Mouse (Mus musculus) embryonic facial prominence, embryonic 10.5 days (tissue): Measurements from ENCODE around the gene Gm21972. TPM values are rescaled to one million over a fixed set of nuclear protein-coding genes. Genes with fewer than 3 reads are reported as not detected.

Source experiments
- DNase-seq: peaks from one replicate; pipeline ENCODE4 v3.0.0-alpha.2; 2017; ENCODE audit warnings: low spot score
- H3K27ac ChIP-seq: fragments of 300-500 bp; sonication (generic); replicated peaks from 2 replicates; pipeline ENCODE4 v1.5.1; 2016; ENCODE audit warnings: mild to moderate bottlenecking
- H3K27me3 ChIP-seq: fragments of 300-500 bp; sonication (generic); replicated peaks from 2 replicates; pipeline ENCODE4 v1.6.1; 2016; ENCODE audit warnings: low read depth, mild to moderate bottlenecking; ENCODE audit not compliant: poor library complexity, severe bottlenecking
- H3K36me3 ChIP-seq: fragments of 300-500 bp; sonication (generic); replicated peaks from 2 replicates; pipeline ENCODE4 v1.6.1; 2016; ENCODE audit warnings: mild to moderate bottlenecking, moderate library complexity
- H3K4me1 ChIP-seq: fragments of 300-500 bp; sonication (generic); 2 replicates; pipeline ENCODE4 v1.6.1; 2016
- H3K4me3 ChIP-seq: fragments of 300-500 bp; sonication (generic); 2 replicates; pipeline ENCODE4 v1.5.1; 2016; ENCODE audit warnings: mild to moderate bottlenecking, moderate library complexity
- H3K9me3 ChIP-seq: fragments of 300-500 bp; sonication (generic); 2 replicates; pipeline ENCODE4 v1.6.1; 2016; ENCODE audit warnings: mild to moderate bottlenecking
- WGBS: fragments of 180-500 bp; shearing (Covaris S2); methylation state at CpG from one replicate; pipeline ENCODE4 v1.1.7; 2016; 5-methylcytosine and 5-hydroxymethylcytosine counted together
- polyA plus RNA-seq: library from polyadenylated mRNA; unstranded; fragments of >200 nt; fragmentation: Nextera tagmentation; extraction: Ambion mirVana; gene quantifications from 2 replicates; pipeline ENCODE4 v1.2.1, GENCODE M21; 2016

Gm21972 gene
- polyA plus RNA-seq, 1 experiment from 2014 or later: not detected

DNA sequence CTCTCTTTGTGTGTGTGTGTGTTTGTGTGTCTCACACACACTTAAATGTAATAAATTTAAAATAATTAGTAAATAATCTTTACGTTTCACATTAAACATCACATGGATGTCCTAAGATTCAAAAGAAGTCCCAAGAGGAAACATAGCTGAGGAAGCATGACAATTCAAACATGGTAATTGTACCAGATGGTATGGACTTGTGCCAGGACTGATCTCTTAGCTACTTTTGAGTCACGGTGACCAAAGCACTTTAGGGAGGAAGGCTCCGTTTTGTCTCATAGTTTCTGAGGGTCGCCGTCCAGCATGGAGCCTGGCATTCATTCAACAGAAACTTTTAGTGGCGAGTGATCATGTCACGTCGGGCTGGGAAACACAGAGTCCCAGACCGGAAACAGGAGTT, 14.7 kb downstream of the Gm21972 start:
- Histone ChIP-seq H3K27me3 (no peaks in the 10 kb centered on the region), H3K27ac (no peak overlapping the region), H3K9me3 (no peaks in the 10 kb centered on the region), H3K4me1 (no peaks in the 10 kb centered on the region), H3K4me3 (no peak overlapping the region), H3K36me3 (peaks cover under 1% of the 10 kb centered on the region; the same call in 1 of the 2 replicates)
- DNase-seq: no peak
- WGBS: 86% methylated on average over 9 of the region's 9 CpGs

DNA sequence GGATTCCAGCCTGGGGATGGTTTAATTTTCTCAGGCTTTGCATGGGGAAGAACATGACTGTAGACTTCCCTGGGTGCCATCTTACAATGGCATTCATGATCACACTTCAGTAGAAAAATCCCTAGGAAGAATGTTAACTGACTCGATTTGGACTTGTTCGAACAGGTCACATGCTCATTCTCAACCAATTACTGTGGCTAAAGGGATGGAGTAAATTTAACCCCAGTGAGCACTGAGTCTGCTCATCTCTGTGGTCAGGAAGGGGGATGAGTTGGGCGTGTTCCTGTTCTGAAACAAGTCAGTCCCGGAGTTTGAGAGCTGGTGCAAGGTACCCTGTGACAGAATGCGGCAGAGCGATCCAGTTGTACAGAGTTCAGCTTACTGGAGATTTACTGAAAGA, 17.5 kb downstream of the Gm21972 start:
- Histone ChIP-seq H3K4me1 (peaks cover 19% of the 10 kb centered on the region), H3K36me3 (no peaks in the 10 kb centered on the region), H3K9me3 (no peaks in the 10 kb centered on the region), H3K4me3 (no peak overlapping the region), H3K27ac (no peak overlapping the region), H3K27me3 (no peaks in the 10 kb centered on the region)
- WGBS: 84% methylated on average over 6 of the region's 6 CpGs
- no peak for DNase-seq

DNA sequence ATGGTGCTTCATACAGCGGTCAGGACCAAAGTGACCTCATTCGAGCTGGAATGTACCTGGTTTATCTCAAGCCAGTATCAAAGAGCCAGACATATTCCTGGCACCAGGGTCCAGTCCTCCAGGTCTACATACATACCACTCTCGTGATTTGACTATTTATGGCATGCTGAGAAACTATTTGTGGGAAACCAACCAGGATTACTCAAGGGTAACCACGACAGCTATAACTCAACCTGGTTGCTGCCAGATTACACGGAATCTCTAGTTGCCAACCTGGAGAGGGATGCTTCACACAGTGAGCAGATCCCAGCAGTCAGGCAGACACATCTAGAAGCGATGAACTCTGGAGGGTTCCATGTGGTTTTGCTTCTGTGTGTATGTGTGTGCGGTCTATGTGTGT, 17.9 kb downstream of the Gm21972 start:
- DNase-seq: no peak
- Histone ChIP-seq H3K4me1 (peaks cover 20% of the 10 kb centered on the region), H3K4me3 (no peak overlapping the region), H3K9me3 (no peaks in the 10 kb centered on the region), H3K27ac (no peak overlapping the region), H3K27me3 (no peaks in the 10 kb centered on the region), H3K36me3 (no peaks in the 10 kb centered on the region)
- WGBS: 86% methylated on average over 7 of the region's 7 CpGs

DNA sequence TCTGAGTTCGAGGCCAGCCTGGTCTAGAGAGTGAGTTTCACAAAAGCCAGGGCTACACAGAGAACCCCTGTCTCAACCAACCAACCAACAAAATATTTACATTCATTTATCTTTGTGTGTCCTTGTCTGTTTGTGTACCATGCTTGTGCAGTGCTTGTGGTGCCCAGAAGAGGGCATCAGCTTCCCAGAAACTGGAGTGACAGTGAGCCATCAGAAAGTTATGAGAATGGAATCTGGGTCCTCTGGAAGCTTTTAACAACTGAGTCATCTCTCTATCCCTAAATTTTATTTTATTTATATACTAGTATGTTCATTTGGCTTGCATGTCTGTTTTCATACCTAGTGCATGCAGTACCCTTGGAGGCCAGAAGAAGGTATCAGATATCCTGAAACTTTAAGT, 19.2 kb downstream of the Gm21972 start:
- no peaks in the 10 kb centered on the region for H3K27me3 ChIP-seq
- DNase-seq: no peak
- 89% methylated on average over 1 of the region's 1 CpGs for WGBS
- H3K27ac ChIP-seq: no peak overlapping the region
- peaks cover 20% of the 10 kb centered on the region for H3K4me1 ChIP-seq
- peaks cover 3% of the 10 kb centered on the region for H3K36me3 ChIP-seq
- H3K4me3 ChIP-seq: no peak overlapping the region
- no peaks in the 10 kb centered on the region for H3K9me3 ChIP-seq

DNA sequence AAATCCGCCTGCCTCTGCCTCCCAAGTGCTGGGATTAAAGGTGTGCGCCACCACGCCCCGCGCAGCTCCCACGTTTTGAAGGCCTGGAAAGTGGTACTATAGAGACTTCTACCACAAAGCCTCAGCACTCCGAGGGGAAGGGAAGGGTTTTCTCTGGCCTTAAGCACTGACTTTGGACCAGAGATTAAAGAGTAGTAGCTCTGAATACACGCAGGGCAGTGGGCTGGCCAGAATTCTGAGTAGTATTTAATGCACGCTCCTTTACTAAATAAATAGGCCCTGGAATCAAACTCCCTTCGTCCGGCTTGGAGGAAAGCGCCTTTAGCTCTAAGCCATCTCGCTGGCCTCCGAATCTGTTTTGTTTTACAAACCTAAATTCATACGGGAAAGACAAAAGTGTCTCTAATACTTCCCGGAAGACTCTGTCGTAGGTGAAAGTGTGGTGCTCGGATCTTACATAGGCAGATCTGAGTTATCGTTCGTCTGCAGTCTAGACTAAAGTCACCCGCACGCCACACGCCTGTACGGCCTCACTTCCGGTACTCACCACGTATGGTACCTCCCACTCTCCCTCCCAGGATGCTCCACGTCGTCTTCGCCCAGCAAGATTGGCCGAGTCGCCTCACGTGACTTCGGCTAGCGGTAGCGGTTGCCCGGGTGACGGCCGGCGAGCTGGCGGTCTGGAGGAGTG, 20.8 kb downstream of the Gm21972 start, which contains the start of gene Armc9:
Gene Armc9, plus strand, starts transcription at position 648 of the 691 bp plus-strand sequence.
- H3K4me3 ChIP-seq: peak within 1 kb of the TSS; percentile 92
- 5% methylated on average over 40 of the region's 40 CpGs for WGBS
- no peaks in the 10 kb centered on the region for H3K27me3 ChIP-seq
- no peaks in the 10 kb centered on the region for H3K9me3 ChIP-seq
- peak; percentile 97 for DNase-seq
- H3K27ac ChIP-seq: peak within 1 kb of the TSS; percentile 87
- H3K36me3 ChIP-seq: peaks cover 12% of the 10 kb centered on the region
- H3K4me1 ChIP-seq: peaks cover 20% of the 10 kb centered on the region

DNA sequence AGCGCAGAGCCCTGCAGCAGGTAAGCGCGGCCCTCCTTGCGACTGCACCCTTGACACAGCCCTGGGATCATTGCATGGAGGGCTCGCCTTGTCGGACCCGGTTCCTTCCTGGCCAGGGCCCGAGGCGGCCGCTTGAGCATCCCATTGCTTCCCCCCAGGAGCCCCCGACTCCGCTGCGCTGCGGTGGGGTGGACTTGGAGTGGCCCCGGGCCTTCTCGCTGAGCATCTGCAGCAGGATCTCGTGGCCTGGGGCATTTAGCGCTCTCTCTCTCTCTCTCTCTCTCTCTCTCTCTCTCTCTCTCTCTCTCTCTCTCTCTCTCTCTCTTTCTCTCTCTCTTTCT, 21.4 kb downstream of the Gm21972 start:
- Histone ChIP-seq H3K36me3 (peaks cover 12% of the 10 kb centered on the region), H3K27ac (peak overlapping the region; percentile 87), H3K9me3 (no peaks in the 10 kb centered on the region), H3K4me3 (peak overlapping the region; percentile 92), H3K27me3 (no peaks in the 10 kb centered on the region), H3K4me1 (peaks cover 20% of the 10 kb centered on the region)
- no peak for DNase-seq
- 0% methylated on average over 18 of the region's 18 CpGs for WGBS

DNA sequence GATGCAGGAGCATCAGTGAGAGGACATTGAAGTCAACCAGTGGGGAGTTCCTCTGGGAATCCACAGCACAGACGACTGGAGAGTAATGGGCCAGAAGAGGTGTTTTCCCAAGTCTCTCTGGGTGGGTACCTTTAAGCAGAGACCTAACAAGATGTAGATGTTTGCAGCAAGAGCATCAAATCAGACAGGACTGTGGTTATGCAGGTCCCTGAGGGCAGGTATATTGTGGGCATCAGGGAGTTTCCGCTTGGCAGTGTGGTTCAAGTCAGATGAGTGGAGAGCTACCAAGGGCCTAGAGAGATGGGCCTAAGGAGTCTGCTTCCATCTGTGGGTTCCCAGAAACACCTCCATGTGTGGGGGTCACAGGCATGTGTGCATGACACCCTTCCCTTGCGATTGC, 22.6 kb downstream of the Gm21972 start:
- Histone ChIP-seq H3K4me3 (peak overlapping the region; percentile 92; the same call in 1 of the 2 replicates), H3K27ac (no peak overlapping the region), H3K27me3 (no peaks in the 10 kb centered on the region), H3K9me3 (no peaks in the 10 kb centered on the region), H3K36me3 (peaks cover 24% of the 10 kb centered on the region), H3K4me1 (peaks cover 20% of the 10 kb centered on the region)
- 84% methylated on average over 3 of the region's 3 CpGs for WGBS
- no peak for DNase-seq

DNA sequence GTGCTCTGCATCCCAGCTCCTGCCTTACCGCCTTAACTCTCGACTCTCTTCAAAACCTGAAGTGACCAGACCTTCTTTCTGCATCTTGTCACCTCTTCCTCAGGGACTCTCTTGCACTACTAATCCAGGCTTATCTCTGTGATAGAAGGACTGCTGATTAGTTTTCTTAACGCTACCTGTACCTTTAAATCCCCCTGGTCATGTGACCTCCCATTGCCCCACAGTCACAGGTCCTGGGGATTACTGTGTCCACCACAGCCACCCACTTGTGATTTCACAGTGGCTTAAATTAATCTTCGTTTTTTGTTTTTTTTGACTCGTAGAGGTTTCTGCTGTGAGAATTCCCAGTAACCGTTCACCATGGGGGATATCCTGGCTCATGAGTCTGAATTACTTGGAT, 23.2 kb downstream of the Gm21972 start:
- H3K4me3 ChIP-seq: no peak overlapping the region
- H3K36me3 ChIP-seq: peaks cover 29% of the 10 kb centered on the region
- WGBS: 88% methylated on average over 6 of the region's 6 CpGs
- DNase-seq: no peak
- H3K27me3 ChIP-seq: no peaks in the 10 kb centered on the region
- H3K4me1 ChIP-seq: peaks cover 20% of the 10 kb centered on the region
- no peaks in the 10 kb centered on the region for H3K9me3 ChIP-seq
- no peak overlapping the region for H3K27ac ChIP-seq

DNA sequence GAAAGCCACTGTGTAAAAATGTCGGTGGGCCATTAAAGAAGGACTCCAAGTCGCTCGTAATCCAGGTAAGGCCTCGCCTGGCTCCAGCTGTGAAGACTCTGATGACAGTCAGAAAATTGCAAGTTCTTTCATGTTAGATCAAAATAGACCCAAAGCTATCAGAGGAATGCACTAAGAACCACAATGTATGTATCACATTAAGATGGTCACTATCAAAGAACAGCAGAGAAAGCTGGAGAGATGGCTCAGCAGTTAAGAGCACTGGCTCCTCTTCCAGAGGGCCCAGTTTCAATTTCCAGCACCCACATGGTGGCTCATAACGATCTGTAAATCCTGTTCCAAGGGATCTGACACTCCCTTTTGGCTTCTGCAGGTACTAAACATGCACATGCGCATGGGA, 26.6 kb downstream of the Gm21972 start:
- WGBS: 89% methylated on average over 6 of the region's 6 CpGs
- H3K27ac ChIP-seq: no peak overlapping the region
- H3K4me3 ChIP-seq: no peak overlapping the region
- H3K9me3 ChIP-seq: no peaks in the 10 kb centered on the region
- peaks cover 61% of the 10 kb centered on the region for H3K36me3 ChIP-seq
- no peaks in the 10 kb centered on the region for H3K27me3 ChIP-seq
- peaks cover 11% of the 10 kb centered on the region for H3K4me1 ChIP-seq
- no peak for DNase-seq

DNA sequence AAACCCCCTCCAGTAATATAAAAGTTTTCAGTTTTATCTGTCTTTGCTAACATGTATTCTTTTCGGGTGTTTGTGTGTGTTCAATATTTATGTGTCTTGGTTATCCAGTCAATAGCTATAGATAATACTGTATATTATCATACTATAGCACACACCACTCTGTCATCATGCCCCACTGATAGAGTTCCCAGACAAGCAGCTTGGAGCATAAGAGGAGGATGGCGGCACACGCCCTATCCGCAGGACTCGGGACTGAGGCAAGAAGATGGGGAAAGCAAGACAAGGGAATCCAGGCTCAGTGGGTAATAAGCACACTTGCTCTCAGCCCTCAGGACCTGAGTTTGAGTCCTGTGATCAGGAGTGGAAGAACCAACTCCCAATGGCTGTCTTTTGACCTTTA, 27.0 kb downstream of the Gm21972 start:
- Histone ChIP-seq H3K27me3 (no peaks in the 10 kb centered on the region), H3K4me3 (no peak overlapping the region), H3K27ac (no peak overlapping the region), H3K4me1 (peaks cover 6% of the 10 kb centered on the region), H3K9me3 (no peaks in the 10 kb centered on the region), H3K36me3 (peaks cover 64% of the 10 kb centered on the region)
- no peak for DNase-seq
- 92% methylated on average over 5 of the region's 5 CpGs for WGBS

DNA sequence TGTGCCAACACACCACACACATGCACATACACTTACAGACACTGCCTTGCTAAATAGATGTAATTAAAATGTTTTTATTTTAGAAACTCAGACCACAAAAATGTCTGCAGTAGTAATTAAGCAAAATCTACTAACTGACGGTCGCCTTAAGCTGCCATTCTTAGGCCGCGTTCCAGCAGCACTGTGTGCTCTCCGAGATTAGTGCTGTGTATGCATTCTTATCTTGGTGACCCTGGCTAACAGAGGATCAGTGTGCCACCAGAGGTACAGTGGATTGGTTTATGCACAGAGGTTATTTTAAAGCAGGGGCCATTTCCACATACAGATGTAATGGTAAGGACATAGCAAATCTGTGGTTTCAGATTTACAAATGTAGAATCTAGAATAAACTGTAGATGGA, 27.6 kb downstream of the Gm21972 start:
- Histone ChIP-seq H3K27me3 (no peaks in the 10 kb centered on the region), H3K4me3 (no peak overlapping the region), H3K36me3 (peaks cover 70% of the 10 kb centered on the region), H3K4me1 (peaks cover under 1% of the 10 kb centered on the region), H3K9me3 (no peaks in the 10 kb centered on the region), H3K27ac (no peak overlapping the region)
- DNase-seq: no peak
- 95% methylated on average over 5 of the region's 5 CpGs for WGBS

DNA sequence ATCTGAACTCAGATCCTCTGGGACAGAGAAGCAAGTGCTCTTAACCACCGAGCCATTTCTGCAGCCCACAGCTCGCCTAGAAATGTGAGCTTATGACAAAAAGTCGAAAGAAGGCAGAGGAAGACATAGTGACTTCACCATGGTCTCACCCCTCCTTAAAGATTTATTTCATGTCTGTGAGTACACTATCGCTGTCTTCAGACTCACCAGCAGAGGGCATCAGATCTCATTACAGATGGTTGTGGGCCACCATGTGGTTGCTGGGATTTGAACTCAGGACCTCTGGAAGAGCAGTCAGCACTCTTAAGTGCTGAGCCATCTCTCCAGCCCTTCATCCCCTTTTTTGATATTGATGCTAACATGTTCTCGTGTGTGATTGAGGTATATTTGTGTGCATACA, 41.2 kb downstream of the Gm21972 start:
- no peaks in the 10 kb centered on the region for H3K4me1 ChIP-seq
- no peak overlapping the region for H3K27ac ChIP-seq
- no peaks in the 10 kb centered on the region for H3K9me3 ChIP-seq
- 89% methylated on average over 5 of the region's 5 CpGs for WGBS
- H3K36me3 ChIP-seq: peaks cover 85% of the 10 kb centered on the region
- no peak overlapping the region for H3K4me3 ChIP-seq
- H3K27me3 ChIP-seq: no peaks in the 10 kb centered on the region
- DNase-seq: no peak

DNA sequence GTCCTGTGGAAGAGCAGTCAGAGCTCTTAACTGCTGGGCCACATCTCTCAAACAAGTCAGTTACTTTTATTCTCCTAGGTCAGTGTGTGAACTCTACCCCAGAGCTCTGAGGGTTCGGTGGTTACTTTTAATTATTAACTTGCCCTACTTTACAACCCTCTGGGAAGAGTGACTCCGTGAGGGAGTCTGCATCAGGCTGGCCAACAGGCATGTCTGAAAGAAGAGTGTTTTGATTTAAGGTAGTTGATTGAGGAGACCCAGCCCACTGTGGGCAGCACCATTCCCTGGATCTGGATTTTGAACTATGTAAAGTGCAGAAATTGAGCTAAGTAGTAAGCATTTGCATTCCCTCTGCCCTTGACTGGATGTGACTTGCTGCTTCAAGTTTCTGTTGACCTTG, 42.6 kb downstream of the Gm21972 start:
- H3K4me1 ChIP-seq: no peaks in the 10 kb centered on the region
- H3K36me3 ChIP-seq: peaks cover 76% of the 10 kb centered on the region
- DNase-seq: no peak
- 82% methylated on average over 2 of the region's 2 CpGs for WGBS
- H3K9me3 ChIP-seq: no peaks in the 10 kb centered on the region
- H3K27me3 ChIP-seq: no peaks in the 10 kb centered on the region
- H3K27ac ChIP-seq: no peak overlapping the region
- H3K4me3 ChIP-seq: no peak overlapping the region
